Mouse (Mus musculus): ENCODE measurements around the gene Scpep1.

DNA sequence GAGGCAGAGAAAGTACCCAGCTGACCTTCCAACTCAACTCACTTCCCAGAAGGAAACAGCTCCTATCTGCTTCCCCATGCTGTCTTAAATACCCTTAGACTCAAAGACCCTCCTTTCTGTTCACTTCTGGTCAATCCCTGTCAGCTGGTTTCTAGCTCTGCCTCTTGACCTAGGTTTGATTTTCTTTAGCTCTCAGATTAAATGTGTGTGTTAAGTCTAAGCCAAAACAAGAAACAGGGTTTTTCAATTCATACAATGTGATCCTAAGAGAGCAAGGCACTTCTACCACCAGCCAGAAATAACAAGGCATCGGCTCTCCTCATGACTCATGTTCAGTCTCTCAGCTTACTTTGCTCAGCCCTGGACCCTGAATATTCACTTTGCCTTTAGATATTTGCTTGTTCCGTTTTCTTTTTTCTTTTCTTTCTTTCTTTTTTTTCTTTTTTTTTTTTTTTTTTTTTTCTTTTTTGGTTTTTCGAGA lies 11.7 kb upstream of the Scpep1 start, which contains the start of gene Elobl:
- TF ChIP-seq CTCF (IDR thresholded peaks at IDR 0.05; ENCODE audit: insufficient read depth, low read length) = no peak
- TF ChIP-seq POLR2A (IDR thresholded peaks at IDR 0.05; ENCODE audit: borderline replicate concordance, extremely low read depth, low read depth, low read length) = no peak

Data from lung, adult 2 months (tissue).